Mouse (Mus musculus): ENCODE results near the gene Gda.

DNA sequence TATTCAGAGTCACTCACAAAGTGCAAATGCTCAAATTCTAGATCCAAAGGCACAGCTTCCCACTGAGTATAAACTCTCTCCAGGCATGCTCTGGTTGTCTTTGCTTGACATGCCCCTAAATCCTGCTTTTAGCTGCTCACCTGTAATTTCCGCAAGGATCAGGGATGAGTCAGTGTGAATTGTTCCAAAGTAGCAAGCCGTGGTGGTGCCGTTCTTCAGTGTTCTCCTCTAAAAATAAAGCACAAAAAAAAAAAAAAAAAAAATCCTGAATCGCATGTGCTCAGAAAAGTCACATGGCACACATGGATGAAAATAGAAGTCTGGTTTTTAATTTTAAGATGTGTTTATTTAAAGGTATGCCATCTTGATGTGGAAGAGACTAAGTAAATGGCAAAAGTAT is 47.9 kb downstream of the Gda start:
- TF ChIP-seq POLR2A (IDR thresholded peaks at IDR 0.05; ENCODE audit: low read depth, low read length), result no peak
- TF ChIP-seq CTCF (IDR thresholded peaks at IDR 0.05; ENCODE audit: borderline replicate concordance, insufficient read depth, low read length), result no peak

All from embryonic fibroblast, embryonic 13.5 days (primary cell).